28 mouse cellular contexts compared by ENCODE assay signal in the genomic region with DNA sequence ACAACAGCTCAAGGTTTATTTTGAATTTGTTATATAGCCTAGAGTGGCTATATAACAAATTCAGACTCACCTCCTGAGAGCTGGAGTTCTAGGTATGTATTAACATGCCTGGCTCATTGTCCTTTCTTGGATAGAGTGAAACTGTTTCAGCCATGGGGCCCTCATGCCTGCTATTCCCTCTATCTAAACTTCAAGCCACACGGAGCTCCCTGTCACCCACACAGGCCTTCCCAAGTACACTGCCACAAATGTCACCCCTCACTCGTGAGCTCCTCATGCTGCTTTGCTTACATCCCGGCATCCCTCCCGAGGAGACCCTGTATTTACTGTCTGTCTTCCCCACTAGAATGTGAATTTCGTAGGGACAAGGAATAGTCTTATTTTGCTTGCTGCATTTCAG.
"Had no signal": no experiment of that assay in that cellular context is flagged by ENCODE, and none has a peak within 500 bp of the region (broad histone marks: within the 10 kb centered on the region; RNA-seq: fewer than 3 reads in every experiment).

No protein-coding gene starts in this region.

- H3K36me3 ChIP-seq: limb, embryonic 10.5 days; limb, embryonic 12.5 days; limb, embryonic 13.5 days; limb, embryonic 15.5 days; liver, embryonic 12.5 days; liver, embryonic 13.5 days; liver, embryonic 15.5 days; lung, embryonic 15.5 days; midbrain, embryonic 10.5 days; midbrain, embryonic 12.5 days; midbrain, embryonic 13.5 days; midbrain, embryonic 15.5 days; neural tube, embryonic 12.5 days had no signal

- H3K4me3 ChIP-seq: limb, embryonic 10.5 days; limb, embryonic 12.5 days; limb, embryonic 13.5 days; limb, embryonic 15.5 days; liver, embryonic 12.5 days; liver, embryonic 13.5 days; liver, embryonic 15.5 days; lung, embryonic 15.5 days; megakaryocyte, embryonic 14.5 days; midbrain, embryonic 10.5 days; midbrain, embryonic 12.5 days; midbrain, embryonic 13.5 days; midbrain, embryonic 15.5 days; myocyte; neural tube, embryonic 12.5 days had no signal

- H3K27me3 ChIP-seq: limb, embryonic 13.5 days; limb, embryonic 15.5 days; liver, embryonic 12.5 days; liver, embryonic 13.5 days; liver, embryonic 15.5 days; lung, embryonic 15.5 days; midbrain, embryonic 12.5 days; midbrain, embryonic 13.5 days; midbrain, embryonic 15.5 days; neural tube, embryonic 12.5 days had no signal

- H3K27ac ChIP-seq: limb, embryonic 10.5 days; limb, embryonic 12.5 days; limb, embryonic 13.5 days; limb, embryonic 15.5 days; liver, embryonic 12.5 days; liver, embryonic 13.5 days; liver, embryonic 14.5 days; liver, embryonic 15.5 days; lung, embryonic 15.5 days; macrophage; midbrain, embryonic 10.5 days; midbrain, embryonic 12.5 days; midbrain, embryonic 13.5 days; midbrain, embryonic 15.5 days; neural tube, embryonic 12.5 days had no signal

- H3K4me1 ChIP-seq: liver, embryonic 15.5 days; midbrain, embryonic 12.5 days; midbrain, embryonic 13.5 days; midbrain, embryonic 15.5 days had no signal

- DNase-seq: left cerebral cortex, postnatal 4 days; liver; liver, embryonic 13.5 days; liver, postnatal 0 days; lung, adult 18-20 months; lung, adult 2 months; lung, embryonic 14.5 days; lung, postnatal 10 days; lung, postnatal 14 days; lung, postnatal 36 days; lung, postnatal 4 days; midbrain, embryonic 14.5 days had no signal

- H3K9me3 ChIP-seq: limb, embryonic 10.5 days; limb, embryonic 12.5 days; limb, embryonic 13.5 days; limb, embryonic 15.5 days; liver, embryonic 12.5 days; liver, embryonic 13.5 days; liver, embryonic 15.5 days; lung, embryonic 15.5 days; megakaryocyte, embryonic 14.5 days; midbrain, embryonic 10.5 days; midbrain, embryonic 12.5 days; midbrain, embryonic 13.5 days; midbrain, embryonic 15.5 days; neural tube, embryonic 12.5 days had no signal
